Mouse (Mus musculus) hindbrain, embryonic 14.5 days (tissue): ENCODE measurements around the gene Exoc4. TPM values are rescaled to one million over a fixed set of nuclear protein-coding genes. Genes with fewer than 3 reads are reported as not detected.

Source experiments
- ATAC-seq: fragments of 200-750 bp; cut with Nextera tagmentation; 2 replicates; pipeline ENCODE4 v1.8.0; 2017; ENCODE audit warnings: moderate number of reproducible peaks, mild to moderate bottlenecking, moderate TSS enrichment, moderate library complexity; ENCODE audit not compliant: low FRiP score
- DNase-seq: peaks from one replicate; pipeline ENCODE4 v3.0.0-alpha.2; 2015; ENCODE audit warnings: low spot score
- H3K27ac ChIP-seq: fragments of 300-500 bp; sonication (generic); 2 replicates; pipeline ENCODE4 v1.5.1; 2014; ENCODE audit warnings: mild to moderate bottlenecking, moderate library complexity
- H3K27me3 ChIP-seq: fragments of 300-500 bp; sonication (generic); 2 replicates; pipeline ENCODE4 v1.6.1; 2014; ENCODE audit warnings: mild to moderate bottlenecking, low read length, mixed read lengths; ENCODE audit not compliant: control insufficient read depth, insufficient read depth
- H3K36me3 ChIP-seq: fragments of 300-500 bp; sonication (generic); replicated peaks from 2 replicates; pipeline ENCODE4 v1.6.1; 2014; ENCODE audit not compliant: control insufficient read depth, insufficient read depth
- H3K4me1 ChIP-seq: fragments of 300-500 bp; sonication (generic); replicated peaks from 2 replicates; pipeline ENCODE4 v1.6.1; 2014; ENCODE audit warnings: antibody characterized with exemption, low read length, mixed read lengths; ENCODE audit not compliant: control insufficient read depth, insufficient read depth
- H3K4me2 ChIP-seq: fragments of 300-500 bp; sonication (generic); replicated peaks from 2 replicates; pipeline ENCODE4 v1.6.1; 2014; ENCODE audit warnings: mild to moderate bottlenecking, moderate library complexity
- H3K4me3 ChIP-seq: fragments of 300-500 bp; sonication (generic); replicated peaks from 2 replicates; pipeline ENCODE4 v1.5.1; 2014; ENCODE audit warnings: mild to moderate bottlenecking, low read length
- H3K9ac ChIP-seq: fragments of 300-500 bp; sonication (generic); 2 replicates; pipeline ENCODE4 v1.6.1; 2014
- H3K9me3 ChIP-seq: fragments of 300-500 bp; sonication (generic); 2 replicates; pipeline ENCODE4 v1.6.1; 2016; ENCODE audit warnings: low read length; ENCODE audit not compliant: control insufficient read depth
- WGBS: fragments of 180-500 bp; shearing (Covaris S2); extraction: QIAGEN DNeasy Blood & Tissue Kit; methylation state at CpG from one replicate; pipeline ENCODE4 v1.1.7; 2014; 5-methylcytosine and 5-hydroxymethylcytosine counted together
- polyA plus RNA-seq: library from polyadenylated mRNA; unstranded; fragments of >200 nt; fragmentation: Nextera tagmentation; extraction: Ambion mirVana; gene quantifications from 2 replicates; pipeline ENCODE4 v1.2.1, GENCODE M21; 2014

The Exoc4 gene
- polyA plus RNA-seq, 1 experiment from 2014 or later = 34.7 TPM

DNA sequence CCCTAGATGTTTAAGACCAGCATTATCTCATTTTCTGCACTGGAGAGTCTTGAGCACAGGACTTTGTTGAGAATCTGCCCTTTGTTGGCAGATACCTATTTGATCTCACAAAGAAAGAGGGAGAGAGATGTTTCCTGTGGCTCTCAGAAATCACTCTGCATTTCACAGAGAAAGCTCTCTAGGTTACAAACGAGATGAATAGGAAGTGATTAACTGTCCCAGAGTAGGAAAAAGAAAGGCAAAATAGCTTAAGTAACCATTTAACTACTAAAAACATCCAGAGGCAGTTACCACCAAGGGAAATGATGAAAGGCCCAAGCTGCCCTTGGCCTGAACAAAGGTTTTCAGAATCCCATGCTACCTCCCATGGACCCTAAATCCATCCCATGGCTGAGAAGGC lies 754.1 kb downstream of the Exoc4 start:
- no peak overlapping the region for H3K4me3 ChIP-seq
- H3K4me1 ChIP-seq = no peaks in the 10 kb centered on the region
- 17% methylated on average over 1 of the region's 1 CpGs for WGBS

DNA sequence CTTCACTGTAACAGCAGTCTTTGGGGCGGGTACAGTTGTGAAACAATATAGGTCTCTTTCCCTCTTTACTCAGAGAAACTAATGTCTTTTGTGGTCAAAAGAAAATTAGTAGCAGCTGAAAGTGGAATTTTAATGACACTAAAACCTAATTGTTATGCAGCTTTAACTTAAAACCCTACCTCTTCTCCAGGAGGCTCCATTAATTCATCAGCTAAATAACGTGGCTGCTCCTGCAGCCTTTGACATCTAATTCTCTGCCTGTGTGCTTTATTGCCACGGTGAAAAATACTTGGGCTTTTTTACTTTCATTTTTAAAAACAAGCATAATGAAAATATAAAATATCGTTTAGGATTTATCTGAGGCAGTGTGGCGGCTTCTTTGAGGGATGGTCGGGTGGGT lies 764.6 kb downstream of the Exoc4 start:
- WGBS = 63% methylated on average over 6 of the region's 6 CpGs
- Histone ChIP-seq H3K4me3 (no peak overlapping the region), H3K36me3 (no peaks in the 10 kb centered on the region), H3K27me3 (no peaks in the 10 kb centered on the region), H3K9me3 (no peaks in the 10 kb centered on the region), H3K9ac (no peak overlapping the region), H3K4me1 (no peaks in the 10 kb centered on the region), H3K4me2 (no peak overlapping the region), H3K27ac (peak overlapping the region; percentile 32; the same call in 1 of the 2 replicates)
- DNase-seq = no peak
- ATAC-seq = no peak

More for the DNA sequence above, 754.1 kb downstream of the Exoc4 start:
- ATAC-seq (no peak), DNase-seq (no peak)
- no peaks in the 10 kb centered on the region for H3K9me3 ChIP-seq
- H3K27ac ChIP-seq = no peak overlapping the region
- H3K27me3 ChIP-seq = no peaks in the 10 kb centered on the region
- H3K36me3 ChIP-seq = no peaks in the 10 kb centered on the region
- H3K4me2 ChIP-seq = no peak overlapping the region
- H3K9ac ChIP-seq = no peak overlapping the region

Other genes with a start within 250 kb of the Exoc4 start
- gene Chchd3, start 188.8 kb upstream of the Exoc4 start, polyA plus RNA-seq = 111 and 126 TPM in 2 replicates